Mouse (Mus musculus) yolk sac, embryonic 10.5 days (tissue): ENCODE data around the gene Ppm1e.

Source experiments
- DNase-seq: peaks from one replicate; pipeline ENCODE4 v3.0.0-alpha.2; 2017; ENCODE audit warnings: low spot score

Gene Ppm1e

DNA sequence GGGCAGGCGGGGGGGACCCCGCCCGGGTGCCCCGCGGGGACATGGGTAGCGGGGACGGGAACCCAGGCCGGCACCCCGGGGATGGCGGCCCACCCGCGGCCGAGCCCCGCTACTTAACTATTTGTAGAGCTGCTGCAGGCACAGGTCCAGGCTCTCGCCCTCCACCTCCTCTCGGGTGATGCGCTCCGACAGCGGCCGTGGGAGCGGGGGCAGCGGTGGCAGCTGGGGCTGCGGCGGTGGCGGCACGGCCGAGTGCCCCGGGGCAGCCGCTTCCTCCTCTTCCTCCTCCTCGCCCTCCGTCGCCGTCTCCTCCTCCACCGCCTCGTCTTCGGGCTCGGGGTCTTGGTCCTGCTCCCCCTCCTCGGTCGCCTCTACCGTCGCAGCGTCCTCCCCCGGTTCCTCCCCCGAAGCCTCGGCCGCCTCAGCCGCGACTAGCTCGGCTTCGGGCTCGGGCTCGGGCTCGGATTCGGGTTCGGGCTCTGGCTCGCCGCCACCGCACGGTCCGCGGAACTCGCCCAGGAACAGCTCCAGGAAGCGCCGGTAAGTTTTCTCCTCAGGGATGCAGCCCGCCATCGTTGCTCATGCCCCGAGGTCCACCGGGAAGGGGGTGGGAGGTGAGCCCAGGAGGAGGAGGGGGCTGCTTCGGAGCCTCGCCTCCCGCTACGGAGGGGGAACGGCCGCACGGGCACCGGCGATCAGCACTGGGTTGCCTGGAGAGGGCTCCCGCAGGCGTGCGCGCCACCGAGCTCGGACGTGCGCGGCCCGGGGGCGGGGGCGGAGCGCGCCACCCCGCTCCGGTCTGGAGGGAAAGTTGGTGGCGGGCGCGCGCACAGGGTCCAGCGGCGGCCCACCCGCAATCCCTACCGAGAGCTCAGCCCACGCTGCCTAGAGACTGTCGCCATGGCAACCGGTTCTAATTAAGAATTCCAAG, at the start of gene Ppm1e:
Ppm1e (minus strand) TSS at position 693 of the 931 bp plus-strand sequence.
- DNase-seq, result peak; percentile 76

DNA sequence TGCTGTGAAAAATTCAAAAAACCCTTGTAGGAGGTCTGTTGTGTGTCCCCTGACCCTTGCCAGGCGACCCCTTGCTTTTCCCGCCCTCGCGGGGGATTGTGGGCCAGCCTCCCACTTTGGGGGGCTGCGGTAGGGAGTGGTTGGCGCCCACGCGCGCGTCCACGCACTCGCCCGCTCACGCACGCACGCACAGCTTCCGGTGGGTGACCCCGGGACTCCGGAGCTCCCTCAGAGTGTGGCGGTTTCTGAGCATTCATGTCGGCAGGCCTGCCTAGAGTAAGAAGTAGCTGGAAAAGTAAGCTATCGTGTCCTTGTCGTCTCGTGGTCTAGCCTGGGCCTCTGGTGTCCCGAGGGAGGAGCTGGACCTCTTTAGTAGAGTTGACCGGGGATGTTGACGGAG, 46.1 kb upstream of the Ppm1e start, which contains the start of the genes Rad51c and Tex14:
Rad51c (minus strand) TSS at position 79 of the 400 bp plus-strand sequence.
Tex14 (plus strand) TSS at position 190 of the 400 bp plus-strand sequence.
- DNase-seq, result no peak

DNA sequence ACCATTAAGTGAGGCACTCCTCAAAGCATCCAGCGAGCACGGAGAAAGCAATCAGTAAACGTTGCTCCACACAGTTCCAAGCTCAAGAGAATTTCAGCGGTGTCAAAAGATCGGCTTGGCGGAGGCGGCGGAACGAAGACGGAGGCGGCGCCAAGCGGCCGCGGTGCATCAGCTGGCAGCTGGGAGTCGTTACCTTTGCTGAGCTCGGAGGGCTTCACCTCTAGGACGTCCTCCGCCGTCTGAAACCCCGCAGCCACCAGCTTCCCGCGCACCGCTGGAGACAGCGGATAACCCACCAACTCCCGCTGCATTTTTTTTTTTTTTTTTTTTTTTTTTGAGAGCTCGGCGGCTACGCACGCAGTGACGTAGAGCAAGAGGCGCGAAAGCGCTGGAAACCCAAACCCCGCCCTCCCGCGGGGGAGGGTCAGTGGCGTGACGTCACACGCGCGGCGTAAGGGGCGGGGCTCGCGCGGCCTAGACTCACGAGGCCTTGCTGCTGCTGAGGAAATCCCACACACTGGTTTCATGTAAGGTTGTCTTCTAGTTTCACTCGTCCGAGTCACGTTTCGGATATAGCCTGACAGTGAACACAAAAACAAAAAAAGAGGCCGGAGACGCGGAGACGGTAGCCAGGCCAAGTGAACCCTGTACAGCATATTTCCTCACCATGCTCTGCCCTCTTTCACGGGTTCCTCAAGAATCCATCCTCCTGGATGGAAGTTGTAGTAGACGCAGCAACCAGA, 45.5 kb upstream of the Ppm1e start:
- DNase-seq, result peak; percentile 95

DNA sequence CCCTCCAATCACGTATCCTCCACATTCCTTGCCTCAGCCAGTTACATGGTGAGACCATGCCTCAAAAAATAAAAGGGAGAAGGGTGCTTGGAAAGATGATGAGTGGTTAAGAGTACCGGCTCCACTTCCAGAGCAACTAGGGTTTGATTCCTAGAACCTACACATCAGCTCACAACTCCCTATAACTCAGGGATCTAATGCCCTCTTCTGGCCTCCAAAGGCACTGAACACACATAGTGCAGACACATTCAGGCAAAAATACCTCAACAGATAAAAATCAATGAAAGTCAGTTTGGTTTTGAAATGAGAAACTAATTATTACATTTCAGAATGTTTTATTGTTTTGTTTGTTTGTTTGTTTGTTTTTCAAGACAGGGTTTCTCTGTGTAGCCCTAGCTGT, 39.6 kb upstream of the Ppm1e start:
- DNase-seq, result no peak

DNA sequence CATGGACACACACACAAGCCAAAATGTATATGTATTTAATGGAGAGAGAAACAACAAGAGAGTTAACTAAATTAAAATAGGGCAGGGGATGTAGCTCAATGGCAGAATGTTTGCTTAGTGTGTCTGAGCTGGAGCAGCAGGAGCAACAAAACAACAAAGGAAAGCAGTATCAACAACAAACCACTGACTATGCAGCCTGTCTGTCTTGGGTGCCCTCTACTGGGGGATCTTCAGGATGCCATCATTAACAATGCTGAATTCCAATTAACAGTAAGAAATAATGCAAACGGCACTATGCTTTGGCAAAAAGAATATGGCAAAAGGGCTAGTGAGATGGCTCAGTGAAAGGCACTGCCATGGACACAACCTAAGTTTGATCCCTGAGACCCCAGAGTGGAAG, 35.0 kb upstream of the Ppm1e start:
- no peak for DNase-seq

DNA sequence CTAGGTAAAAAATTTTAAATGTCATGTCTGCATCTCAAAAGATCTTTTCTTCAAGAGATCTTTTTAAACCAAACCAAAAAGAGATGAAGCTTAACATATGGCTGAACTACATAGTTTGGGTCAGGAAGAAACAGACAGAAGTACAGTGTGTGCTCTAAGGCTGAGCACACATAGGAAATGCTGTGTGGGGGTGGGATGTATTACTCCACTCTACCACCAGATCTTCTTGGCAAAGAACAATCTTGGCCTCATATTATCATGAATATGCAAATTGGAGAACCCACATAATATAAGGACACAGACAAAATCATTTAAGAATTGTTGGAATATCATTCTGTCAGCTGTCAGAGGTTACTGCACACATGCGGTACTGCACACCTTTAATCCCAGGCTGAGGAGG, 26.9 kb upstream of the Ppm1e start:
- DNase-seq, result no peak

DNA sequence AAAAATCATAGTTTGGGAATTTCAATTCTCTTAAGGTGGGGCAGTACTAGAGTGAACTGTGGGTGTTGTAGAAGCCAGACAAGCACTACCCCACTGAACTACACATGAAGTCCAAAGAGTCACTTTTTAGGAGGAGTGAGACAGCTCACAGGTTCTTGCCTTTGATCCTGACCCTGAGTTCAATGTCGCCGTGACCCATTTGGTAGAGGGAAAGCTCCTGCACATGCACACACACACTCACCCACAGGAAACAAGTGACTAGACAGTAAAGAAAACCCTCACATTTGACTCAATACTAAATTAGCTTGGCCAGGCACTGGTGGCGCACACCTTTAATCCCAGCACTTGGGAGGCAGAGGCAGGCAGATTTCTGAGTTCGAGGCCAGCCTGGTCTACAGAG, 25.7 kb upstream of the Ppm1e start:
- DNase-seq, result no peak

DNA sequence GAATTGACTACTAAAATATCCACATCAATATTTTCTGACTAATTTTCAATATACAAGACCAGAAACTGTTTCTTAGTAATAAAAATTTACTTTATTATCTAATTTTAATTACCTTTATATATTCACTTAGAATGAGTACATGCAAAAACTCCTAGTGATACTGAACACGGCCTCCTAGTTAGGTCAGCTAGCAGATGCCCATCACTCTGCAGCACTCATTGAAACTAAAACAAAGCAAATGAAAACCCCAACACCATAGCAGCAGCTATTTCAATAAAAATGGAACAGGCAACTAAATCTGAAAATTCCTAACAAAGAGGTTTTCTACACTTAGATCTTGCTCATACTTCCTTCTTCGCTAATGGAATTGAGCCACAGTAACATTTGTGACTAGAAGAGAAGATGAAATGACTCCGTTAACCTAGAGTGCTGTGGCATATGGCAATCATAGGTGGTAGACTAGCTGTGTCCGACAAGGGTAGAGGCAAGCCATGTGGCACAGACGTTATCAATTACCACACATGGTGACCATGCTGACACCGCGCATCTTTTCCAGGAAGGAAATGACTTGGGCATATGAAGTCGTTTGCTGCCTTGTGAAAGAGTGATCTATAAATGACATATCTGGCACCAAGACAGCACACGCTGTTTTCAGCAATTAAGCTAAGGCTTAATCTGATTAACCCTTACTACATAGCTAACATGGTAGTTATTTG, 9.2 kb upstream of the Ppm1e start:
- no peak for DNase-seq

DNA sequence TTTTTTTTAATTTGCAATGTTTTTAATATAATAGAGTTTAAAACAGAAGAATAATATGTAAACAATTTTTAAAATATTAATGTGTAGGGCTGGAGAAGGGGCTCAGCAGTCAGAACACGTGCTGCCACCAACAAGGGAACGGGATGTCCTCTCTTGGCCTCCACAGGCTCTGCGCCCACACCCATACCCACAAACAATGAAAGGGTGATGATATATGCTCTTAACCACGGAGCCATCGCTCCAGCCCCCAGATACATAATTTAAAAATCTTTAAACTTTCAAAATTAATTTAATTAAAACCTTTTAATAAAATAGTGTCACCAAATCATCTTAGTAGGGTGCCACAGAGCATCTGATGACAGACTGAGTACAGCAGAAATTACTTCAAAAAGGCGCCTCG, 8.2 kb upstream of the Ppm1e start:
- DNase-seq, result no peak

DNA sequence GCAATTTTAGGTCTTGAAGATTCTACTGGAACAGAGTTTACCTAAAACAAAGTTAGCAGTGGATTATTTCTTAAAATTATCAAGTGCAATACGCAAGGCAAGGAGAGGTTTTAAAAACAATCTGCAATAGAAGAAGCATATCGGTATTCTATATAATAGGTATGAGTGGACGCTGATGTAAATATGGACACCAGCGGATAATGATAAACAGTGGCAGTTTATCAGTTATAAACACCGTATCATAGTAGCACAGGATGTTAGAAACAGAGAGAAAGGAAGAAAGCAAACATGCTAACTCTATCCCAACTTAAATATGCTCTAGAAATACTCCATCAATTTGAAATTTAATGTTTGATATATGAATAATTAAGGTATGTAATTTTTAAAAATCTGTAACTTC, 6.3 kb upstream of the Ppm1e start:
- no peak for DNase-seq

DNA sequence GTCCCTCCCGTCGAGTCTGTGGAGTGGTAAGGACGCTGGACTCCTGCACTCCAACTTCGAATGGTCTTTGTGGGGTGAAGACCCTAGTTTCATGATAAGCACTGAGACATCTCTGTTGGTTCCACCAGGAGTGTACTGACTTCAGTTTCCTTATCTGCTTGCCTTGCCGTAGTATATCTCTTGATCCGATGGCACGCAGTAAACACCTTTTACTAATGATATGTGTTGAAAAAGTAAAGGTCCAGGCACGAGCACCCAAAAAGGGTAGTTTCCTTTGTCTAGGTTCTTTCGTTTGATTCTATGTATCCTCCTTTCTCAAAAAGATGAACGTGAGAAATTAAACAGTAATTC, 414 bp upstream of the Ppm1e start:
- DNase-seq, result no peak

DNA sequence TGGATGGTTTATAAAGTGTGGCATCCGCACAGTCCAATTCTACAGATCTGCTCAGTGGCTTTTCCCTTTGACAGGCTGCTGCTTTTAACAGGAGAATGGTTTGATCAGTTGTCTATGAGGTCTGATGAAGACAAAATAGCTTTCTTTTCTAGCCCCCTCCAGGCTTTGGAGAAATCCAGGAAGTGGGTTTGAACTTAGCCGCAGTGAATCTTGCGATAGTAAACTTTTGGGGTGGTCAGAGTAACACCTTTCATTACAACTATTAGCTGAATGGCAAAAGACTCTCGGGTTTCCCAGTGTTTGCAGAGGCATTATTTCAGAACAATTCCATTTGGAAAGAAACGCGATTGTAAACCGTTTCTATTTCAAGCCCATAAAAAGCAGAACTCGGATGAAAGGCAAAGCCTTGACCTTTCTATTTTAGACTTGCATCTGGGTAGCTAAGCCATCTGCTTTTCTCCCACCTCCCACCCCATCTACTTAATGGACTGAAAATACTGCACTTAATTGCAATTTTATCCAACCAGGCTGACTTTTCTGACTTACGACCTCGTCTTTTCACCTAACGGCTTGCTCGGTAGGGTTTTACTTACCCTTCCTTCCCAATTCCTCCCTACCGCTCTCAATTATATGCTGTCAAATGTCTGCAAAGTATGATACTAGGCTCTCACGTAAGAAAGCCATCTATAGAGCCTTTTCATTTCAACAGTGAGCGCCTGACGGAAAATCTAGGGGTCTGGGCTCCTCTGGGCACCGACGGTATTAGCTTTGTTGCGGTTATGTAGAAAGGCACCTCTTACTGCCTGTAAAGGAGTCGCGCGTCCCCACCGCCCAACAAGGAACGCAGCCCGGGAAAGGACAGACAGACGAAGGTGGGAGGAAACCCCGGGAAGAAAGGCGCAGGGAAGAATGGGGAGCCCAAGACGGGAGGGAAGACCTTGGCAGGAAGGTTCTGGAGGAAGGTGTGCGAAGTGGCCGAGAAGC, 1.2 kb downstream of the Ppm1e start:
- DNase-seq, result no peak

DNA sequence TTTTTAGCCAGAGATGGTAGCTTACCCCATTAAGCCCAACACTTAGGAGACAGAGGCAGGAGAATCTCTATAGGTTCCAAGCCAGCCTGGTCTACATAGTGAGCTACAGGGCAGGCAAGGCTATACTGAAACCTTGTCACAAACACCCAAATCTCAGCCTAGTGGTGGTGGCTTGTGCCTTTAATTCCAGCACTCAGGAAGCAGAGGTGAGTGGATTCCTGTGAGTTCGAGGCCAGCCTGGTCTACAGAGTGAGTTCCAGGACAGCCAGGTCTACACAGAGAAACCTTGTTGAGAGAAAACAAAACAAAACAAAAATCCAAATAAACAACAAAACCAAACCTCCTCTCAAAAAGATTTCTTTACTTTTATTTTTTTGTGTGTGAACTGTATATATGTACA, 4.0 kb downstream of the Ppm1e start:
- DNase-seq, result no peak

DNA sequence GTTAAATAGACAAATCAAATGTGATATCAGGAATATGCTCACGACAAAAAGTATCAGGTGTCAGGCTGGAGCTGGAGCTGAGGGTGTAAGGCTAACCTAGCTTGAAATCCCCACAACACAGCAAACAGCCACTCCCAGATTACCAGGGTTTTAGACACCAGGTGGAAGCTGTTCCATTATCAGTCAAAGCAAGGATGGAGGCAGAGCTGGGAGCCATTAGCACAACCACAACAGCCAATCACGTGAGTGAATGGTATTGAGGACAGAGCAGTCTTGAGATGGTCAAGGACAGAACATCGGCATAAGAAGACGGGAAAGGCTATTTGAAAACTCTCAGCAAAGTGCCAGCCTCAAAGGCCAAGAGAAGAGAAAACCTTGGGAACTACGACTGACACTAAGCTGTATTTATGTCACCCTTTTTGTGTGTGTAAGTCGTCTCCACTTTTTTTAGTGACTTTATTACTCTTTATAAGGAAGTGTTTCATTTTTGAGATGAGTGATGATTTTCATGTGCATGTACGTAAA, 5.1 kb downstream of the Ppm1e start:
- DNase-seq, result no peak

DNA sequence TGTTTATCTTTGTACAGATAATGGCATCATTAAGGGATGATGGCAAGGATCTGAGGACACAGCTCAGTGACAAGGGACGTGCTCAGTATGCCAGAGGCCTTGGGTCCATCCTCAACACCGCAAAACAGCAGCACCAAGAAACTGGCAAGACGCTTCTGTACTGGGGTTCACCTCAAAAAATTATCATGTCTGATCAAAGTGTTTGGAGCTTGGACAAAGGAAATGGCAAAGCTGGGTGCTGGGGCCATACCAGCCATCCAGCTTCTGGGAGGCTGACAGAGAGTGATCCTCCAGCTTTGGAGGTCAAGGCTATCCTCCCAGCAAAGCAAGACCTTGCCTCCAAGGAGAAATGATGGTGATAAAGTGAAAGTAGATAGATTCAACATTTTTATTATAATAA, 32.4 kb downstream of the Ppm1e start:
- no peak for DNase-seq

DNA sequence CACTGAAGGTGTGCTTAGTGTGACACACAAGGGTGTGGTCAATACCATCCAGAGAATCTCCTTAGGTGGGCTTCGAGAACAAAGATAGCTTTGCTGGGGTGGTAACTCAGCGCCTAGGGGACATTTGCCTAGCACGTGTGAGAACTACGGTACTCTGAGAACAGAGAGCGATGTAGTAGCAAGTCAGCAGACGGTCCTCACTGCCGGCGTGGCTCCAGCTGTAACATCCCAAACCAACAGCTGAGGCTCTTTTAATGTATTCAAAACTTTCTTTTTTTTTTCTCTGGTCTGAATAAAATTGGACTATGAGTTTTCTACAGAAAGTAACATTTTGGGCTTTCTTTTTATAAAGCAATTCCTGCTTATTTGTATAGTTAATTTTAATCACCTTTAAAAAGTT, 36.3 kb downstream of the Ppm1e start:
- DNase-seq, result no peak

DNA sequence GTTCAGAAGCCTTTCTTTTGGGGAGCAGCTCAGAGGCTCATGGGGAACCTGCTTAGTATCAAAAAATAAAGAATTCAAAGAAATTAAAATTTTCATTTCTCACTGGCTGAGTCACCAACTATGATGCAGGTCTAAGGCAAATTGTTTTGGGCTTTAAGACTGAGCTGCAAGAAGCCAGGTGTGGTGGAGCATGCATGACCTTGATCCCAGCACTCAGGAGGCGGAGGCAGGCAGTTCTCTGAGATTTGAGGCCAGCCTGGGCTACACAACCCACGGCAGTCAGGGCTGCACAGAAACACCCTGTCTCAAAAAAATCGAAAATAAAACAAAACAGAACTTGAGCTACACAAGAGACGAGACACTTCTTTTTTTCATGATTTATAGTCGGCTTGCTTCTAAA, 38.8 kb downstream of the Ppm1e start:
- no peak for DNase-seq

DNA sequence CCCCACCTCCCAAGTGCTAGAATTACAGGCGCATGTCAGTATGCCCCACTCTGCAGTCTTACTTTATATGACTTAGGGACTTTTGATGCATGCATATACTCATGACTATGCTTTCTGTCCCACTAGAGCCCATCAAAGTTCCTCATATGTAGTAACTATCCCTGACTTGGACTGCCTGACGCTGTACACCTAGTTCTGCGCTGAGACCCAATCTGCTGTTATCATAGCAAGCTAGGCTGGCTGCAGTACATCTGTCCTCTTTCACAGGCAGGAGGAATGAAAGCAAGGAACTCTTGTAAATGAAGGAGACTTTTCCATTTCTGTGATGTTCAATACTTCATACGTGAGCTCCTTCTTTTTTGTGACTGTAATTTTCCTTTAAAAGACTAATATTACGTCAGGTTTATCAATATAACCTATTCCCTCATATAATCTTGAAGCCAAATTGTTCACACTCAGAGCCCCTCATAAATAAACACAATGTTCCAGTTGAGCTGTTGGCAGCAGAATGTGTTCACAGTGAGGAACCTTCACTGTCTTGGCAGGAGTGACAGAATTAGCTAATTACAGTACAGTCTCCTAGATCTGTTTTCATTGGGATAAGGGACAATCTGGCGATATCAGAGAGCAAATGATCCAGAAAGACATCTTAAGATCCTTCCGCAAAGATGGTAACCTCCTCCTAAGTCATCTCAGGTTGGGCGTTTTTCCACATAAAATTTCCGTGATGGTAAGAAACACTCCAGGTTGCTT, 39.7 kb downstream of the Ppm1e start:
- no peak for DNase-seq

DNA sequence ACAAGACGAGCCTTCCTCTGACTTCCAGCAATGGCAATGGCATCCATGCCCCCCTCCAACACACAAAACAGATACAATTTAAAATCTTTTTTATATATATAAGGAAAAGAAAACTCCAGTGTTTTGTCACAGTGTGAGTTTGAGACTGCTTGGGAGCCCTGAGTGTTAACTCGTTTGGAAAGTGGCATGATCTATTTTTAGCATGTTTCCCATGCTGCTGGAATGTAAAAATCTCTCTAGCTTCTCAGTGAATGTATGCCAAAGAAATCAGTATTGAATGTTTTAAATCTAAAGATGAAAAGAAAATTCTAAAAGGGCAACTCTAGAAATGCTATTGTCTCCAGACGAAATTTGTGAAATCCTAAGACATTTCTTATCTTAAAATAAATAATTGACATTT, 45.3 kb downstream of the Ppm1e start:
- no peak for DNase-seq

DNA sequence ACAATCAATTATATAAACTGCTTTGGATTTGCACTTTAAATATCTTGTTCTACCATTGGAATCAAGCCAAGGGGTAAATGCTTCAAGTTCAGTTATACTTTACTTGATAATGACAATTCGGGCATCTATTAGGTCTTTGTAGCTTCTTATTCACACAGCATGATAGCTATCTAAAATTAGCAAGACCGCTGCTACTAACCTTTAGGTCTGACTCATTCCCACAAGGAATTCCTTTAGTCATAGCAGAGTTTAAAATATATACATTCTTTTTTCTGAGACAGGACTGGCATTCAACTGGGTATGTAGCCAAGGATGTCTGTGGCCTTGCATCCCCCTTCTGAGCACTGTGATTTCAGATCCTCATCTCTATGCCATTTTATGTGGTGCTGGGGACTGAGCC, 48.5 kb downstream of the Ppm1e start:
- DNase-seq, result no peak
